Comparison of ENCODE assay signal across 9 mouse cellular contexts in genomic region chr12:32017636-32018375, GRCm38 (mm10). TPM values are rescaled to one million over a fixed set of nuclear protein-coding genes. Genes with fewer than 3 reads are reported as not detected.
A peak's percentile ranks its signal among the peaks of the same experiment; 100 is the strongest.
DNase-seq lines count a peak whose midpoint lies in the region; ATAC-seq and TF ChIP-seq lines count a peak whose summit lies in the region.
"Had no signal": no experiment of that assay in that cellular context is flagged by ENCODE, and none has a peak within 500 bp of the region (broad histone marks: within the 10 kb centered on the region; RNA-seq: fewer than 3 reads in every experiment).

No protein-coding gene starts in this region.

- no peak for ATAC-seq in forebrain, postnatal 0 days

- H3K4me1 ChIP-seq in brown adipose tissue, adult 24 weeks (ENCODE audit: control insufficient read depth, insufficient read depth, insufficient read length, low read length) = 0 out of 2 replicates have a peak, but pooled peaks cover 2% of the 10 kb centered on the region
- 0 out of 2 replicates have a peak, but pooled peaks cover 2% of the 10 kb centered on the region for H3K4me1 ChIP-seq in forebrain, postnatal 0 days (ENCODE audit: insufficient read depth)
- H3K4me1 ChIP-seq in kidney, adult 2 months (ENCODE audit: control insufficient read depth, insufficient read depth, low read length) = peaks cover 6% of the 10 kb centered on the region; the same call in 1 of the 2 replicates

- DNase-seq in adrenal gland, adult 8-10 months = peak; percentile 46
- no peak for DNase-seq in adrenal gland, postnatal 4 days (ENCODE audit: low spot score in 2 of 2)
- peak; percentile 53 for DNase-seq in liver
- peak; percentile 39 for DNase-seq in naive thymus-derived CD4-positive, alpha-beta T cell, adult 2 months (ENCODE audit: low read depth)
- no peak for DNase-seq in left cerebral cortex, postnatal 36 days (ENCODE audit: low spot score in 2 of 2)
- no peak for DNase-seq in forebrain, postnatal 0 days
- DNase-seq in kidney, adult 2 months = no peak

- no peak for TF ChIP-seq CTCF in forebrain, postnatal 0 days (IDR thresholded peaks at IDR 0.05; ENCODE audit: low read depth)
- no peak for TF ChIP-seq CTCF in kidney, adult 2 months (conservative IDR thresholded peaks at IDR 0.05; ENCODE audit: insufficient read depth, insufficient read length, low read depth, low read length)

- peak overlapping the region; percentile 25 for H3K27ac ChIP-seq in brown adipose tissue, adult 24 weeks (replicated peaks; ENCODE audit: low read depth, low read length)
- no peak overlapping the region for H3K27ac ChIP-seq in forebrain, postnatal 0 days (ENCODE audit: low read depth, low read length)
- no peak overlapping the region for H3K27ac ChIP-seq in kidney, adult 2 months (ENCODE audit: insufficient read depth, low read depth, low read length)
- H3K27ac ChIP-seq: embryonic facial prominence, embryonic 13.5 days had no signal

- H3K9me3 ChIP-seq in forebrain, postnatal 0 days (ENCODE audit: low read length) = no peaks in the 10 kb centered on the region
- H3K9me3 ChIP-seq: embryonic facial prominence, embryonic 13.5 days had no signal

- no peak overlapping the region for H3K9ac ChIP-seq in forebrain, postnatal 0 days
- H3K9ac ChIP-seq: embryonic facial prominence, embryonic 13.5 days had no signal

- no peak for TF ChIP-seq POLR2A in kidney, adult 2 months (IDR thresholded peaks at IDR 0.05; ENCODE audit: low read depth, low read length)

- no peak overlapping the region for H3K4me3 ChIP-seq in brown adipose tissue, adult 24 weeks (ENCODE audit: insufficient read depth, low read depth, low read length)
- no peak overlapping the region for H3K4me3 ChIP-seq in forebrain, postnatal 0 days (ENCODE audit: low read depth, low read length)
- H3K4me3 ChIP-seq in kidney, adult 2 months (ENCODE audit: insufficient read depth, low read depth, low read length) = no peak overlapping the region
- H3K4me3 ChIP-seq: embryonic facial prominence, embryonic 13.5 days had no signal

- H3K27me3 ChIP-seq in forebrain, postnatal 0 days (ENCODE audit: insufficient read depth, low read length) = no peaks in the 10 kb centered on the region
- H3K27me3 ChIP-seq in kidney, adult 2 months (replicated peaks; ENCODE audit: control insufficient read depth, insufficient read depth, low read length) = no peaks in the 10 kb centered on the region
- H3K27me3 ChIP-seq: embryonic facial prominence, embryonic 13.5 days had no signal

- intact Hi-C loops in left cerebral cortex, postnatal 36 days (cut with DNase I) = no loop called here

- H3K36me3 ChIP-seq in forebrain, postnatal 0 days (ENCODE audit: insufficient read depth) = no peaks in the 10 kb centered on the region
- H3K36me3 ChIP-seq in kidney, adult 2 months (ENCODE audit: control insufficient read depth, insufficient read depth, low read length) = no peaks in the 10 kb centered on the region
- H3K36me3 ChIP-seq: embryonic facial prominence, embryonic 13.5 days had no signal

- WGBS in forebrain, postnatal 0 days = 72% methylated on average over 7 of the region's 7 CpGs
- 44% methylated on average over 7 of the region's 7 CpGs for WGBS in kidney, adult 2 months

- no peak overlapping the region for H3K4me2 ChIP-seq in forebrain, postnatal 0 days (ENCODE audit: low read depth)
- H3K4me2 ChIP-seq: embryonic facial prominence, embryonic 13.5 days had no signal

RNA-seq across cellular contexts. Expression of gene Prkar2b, which starts 43.3 kb away (rescaled TPM):
- 100 to 1,000 TPM; 295 to 379 (median 319) TPM for total RNA-seq in adrenal gland, adult 8-10 months (2022)
- total RNA-seq in adrenal gland, postnatal 4 days (2021) = 100 to 1,000 TPM; 187 to 200 TPM
- 809 and 945 TPM in 2 replicates for polyA plus RNA-seq in brown adipose tissue, adult 24 weeks (2012; ENCODE audit: insufficient read depth, insufficient read length, missing spikeins)
- 10 to 100 TPM; 76.0 to 84.6 TPM for total RNA-seq in left cerebral cortex, postnatal 36 days (2021)
- total RNA-seq in forebrain, postnatal 0 days (2014; rRNA removed) = 215 and 218 TPM in 2 replicates
- polyA plus RNA-seq in forebrain, postnatal 0 days (2015; fragmentation: Nextera tagmentation; extraction: Ambion mirVana) = 118 and 129 TPM in 2 replicates
- polyA plus RNA-seq in kidney, adult 2 months (2012; rRNA removed) = 9.0 and 12.8 TPM in 2 replicates

Comparison
In these comparisons a context has a peak if more than half of its experiments do, and no peak if none do; other contexts are left out.
1. DNase-seq: peak in adrenal gland, adult 8-10 months (single experiment), liver (single experiment) and naive thymus-derived CD4-positive, alpha-beta T cell, adult 2 months (single experiment); none in adrenal gland, postnatal 4 days (0 of 2), left cerebral cortex, postnatal 36 days (0 of 2), forebrain, postnatal 0 days (single experiment) and kidney, adult 2 months (single experiment).